Mouse (Mus musculus): ENCODE measurements at regions not wholly inside any gene's neighbourhood (a gene's known extent, or its start where the extent isn't known, plus 50 kb on each side); places are given as distances from the start of the nearest gene placed in this dataset.

- Histone ChIP-seq H3K9me3 (no peaks in the 10 kb centered on the region), H3K27me3 (no peaks in the 10 kb centered on the region), H3K27ac (no peak overlapping the region), H3K4me1 (replicated peaks) (peaks cover 15% of the 10 kb centered on the region), H3K9ac (replicated peaks) (no peak overlapping the region), H3K4me2 (replicated peaks) (no peak overlapping the region), H3K4me3 (replicated peaks) (no peak overlapping the region), H3K36me3 (no peaks in the 10 kb centered on the region)
- 67% methylated on average over 3 of the region's 3 CpGs for WGBS
- ATAC-seq: no peak
Measured at GRCm38 (mm10) chr12:39921481-39921880, 116.3 kb downstream of the Arl4a start.

DNA sequence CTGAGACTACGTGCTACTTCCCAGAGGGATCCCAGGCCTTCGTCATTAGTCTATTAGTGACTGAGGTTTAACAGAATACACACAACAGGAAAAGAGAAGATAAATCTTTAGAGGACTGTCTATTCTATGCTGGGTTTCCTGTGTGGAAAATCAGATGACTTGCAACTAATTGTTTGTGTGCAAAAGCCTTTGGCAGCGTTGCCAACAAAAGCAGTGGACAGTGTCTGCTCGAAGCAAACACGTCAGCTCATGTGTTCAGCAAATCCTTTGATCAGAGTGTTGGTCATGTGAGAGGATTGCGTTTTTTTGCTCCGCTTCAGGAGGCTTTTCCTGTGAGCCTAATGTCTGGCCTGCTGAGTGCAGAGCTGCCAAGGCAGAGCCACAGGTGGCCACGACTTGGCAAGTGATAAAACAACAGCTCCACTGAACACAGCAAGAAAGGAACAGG lies 117.3 kb downstream of the Arl4a start:
- Histone ChIP-seq H3K4me3 (replicated peaks) (no peak overlapping the region), H3K4me1 (replicated peaks) (peaks cover 15% of the 10 kb centered on the region), H3K27ac (no peak overlapping the region), H3K27me3 (no peaks in the 10 kb centered on the region), H3K4me2 (replicated peaks) (peak overlapping the region; percentile 0; the same call in 1 of the 2 replicates), H3K36me3 (no peaks in the 10 kb centered on the region), H3K9me3 (no peaks in the 10 kb centered on the region), H3K9ac (replicated peaks) (no peak overlapping the region)
- WGBS: 3% methylated on average over 8 of the region's 8 CpGs
- peak; percentile 96 for ATAC-seq

DNA sequence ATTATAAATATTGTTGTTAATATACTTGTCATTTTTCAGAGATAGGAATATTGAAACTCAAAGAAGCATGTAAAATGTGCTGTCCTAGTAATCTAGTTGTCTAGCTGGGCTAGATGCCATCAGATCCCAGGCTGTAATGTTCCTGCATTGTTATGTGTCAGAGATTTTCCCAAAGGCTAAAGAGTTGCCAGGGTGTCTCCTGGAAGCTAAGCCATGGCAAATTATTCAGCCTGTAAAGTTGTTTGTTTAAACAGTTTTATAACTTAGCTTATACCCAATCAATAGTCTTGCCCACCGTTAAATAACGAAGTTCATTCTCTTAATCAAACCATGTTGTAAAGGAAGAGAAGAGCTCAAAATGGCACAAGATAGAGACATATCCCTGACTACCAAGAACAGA lies 117.9 kb downstream of the Arl4a start:
- ATAC-seq: no peak
- Histone ChIP-seq H3K27ac (no peak overlapping the region), H3K9ac (replicated peaks) (no peak overlapping the region), H3K27me3 (no peaks in the 10 kb centered on the region), H3K4me3 (replicated peaks) (no peak overlapping the region), H3K4me1 (replicated peaks) (peaks cover 15% of the 10 kb centered on the region), H3K4me2 (replicated peaks) (no peak overlapping the region), H3K9me3 (no peaks in the 10 kb centered on the region), H3K36me3 (no peaks in the 10 kb centered on the region)
- WGBS: 78% methylated on average over 2 of the region's 2 CpGs

GRCm38 (mm10) chr12:39888493-39888892 lies 149.3 kb downstream of the Arl4a start:
- no peak overlapping the region for H3K9ac ChIP-seq (replicated peaks)
- no peaks in the 10 kb centered on the region for H3K4me1 ChIP-seq (replicated peaks)
- no peak overlapping the region for H3K4me3 ChIP-seq (replicated peaks)
- no peaks in the 10 kb centered on the region for H3K27me3 ChIP-seq
- no peak for ATAC-seq
- no peaks in the 10 kb centered on the region for H3K9me3 ChIP-seq
- no peaks in the 10 kb centered on the region for H3K36me3 ChIP-seq
- no peak overlapping the region for H3K27ac ChIP-seq
- H3K4me2 ChIP-seq (replicated peaks): no peak overlapping the region
- 36% methylated on average over 5 of the region's 5 CpGs for WGBS

- no peak overlapping the region for H3K9ac ChIP-seq (replicated peaks)
- H3K9me3 ChIP-seq: no peaks in the 10 kb centered on the region
- H3K4me2 ChIP-seq (replicated peaks): no peak overlapping the region
- H3K4me1 ChIP-seq (replicated peaks): no peaks in the 10 kb centered on the region
- no peaks in the 10 kb centered on the region for H3K36me3 ChIP-seq
- no peak overlapping the region for H3K27ac ChIP-seq
- whole genome bisulfite sequencing: 63% methylated on average over 3 of the region's 3 CpGs
- H3K27me3 ChIP-seq: no peaks in the 10 kb centered on the region
- H3K4me3 ChIP-seq (replicated peaks): no peak overlapping the region
- no peak for ATAC-seq
Measured at GRCm38 (mm10) chr12:39885366-39885765, 152.5 kb downstream of the Arl4a start.

GRCm38 (mm10) chr12:39880309-39880708 lies 157.5 kb downstream of the Arl4a start:
- H3K36me3 ChIP-seq: no peaks in the 10 kb centered on the region
- no peak for ATAC-seq
- H3K4me3 ChIP-seq (replicated peaks): no peak overlapping the region
- H3K27ac ChIP-seq: no peak overlapping the region
- H3K4me2 ChIP-seq (replicated peaks): no peak overlapping the region
- no peak overlapping the region for H3K9ac ChIP-seq (replicated peaks)
- no peaks in the 10 kb centered on the region for H3K9me3 ChIP-seq
- H3K27me3 ChIP-seq: no peaks in the 10 kb centered on the region
- no peaks in the 10 kb centered on the region for H3K4me1 ChIP-seq (replicated peaks)
- WGBS: 93% methylated on average over 1 of the region's 1 CpGs

- 94% methylated on average over 6 of the region's 6 CpGs for WGBS
- no peaks in the 10 kb centered on the region for H3K36me3 ChIP-seq
- H3K4me2 ChIP-seq (replicated peaks): no peak overlapping the region
- ATAC-seq: no peak
- no peaks in the 10 kb centered on the region for H3K27me3 ChIP-seq
- H3K4me3 ChIP-seq (replicated peaks): no peak overlapping the region
- H3K9ac ChIP-seq (replicated peaks): no peak overlapping the region
- no peaks in the 10 kb centered on the region for H3K9me3 ChIP-seq
- H3K27ac ChIP-seq: no peak overlapping the region
- H3K4me1 ChIP-seq (replicated peaks): no peaks in the 10 kb centered on the region
Measured at GRCm38 (mm10) chr12:39873917-39874316, 163.9 kb downstream of the Arl4a start.

GRCm38 (mm10) chr12:39861797-39862196 lies 176.0 kb downstream of the Arl4a start:
- no peak overlapping the region for H3K27ac ChIP-seq
- no peaks in the 10 kb centered on the region for H3K36me3 ChIP-seq
- H3K4me2 ChIP-seq (replicated peaks): no peak overlapping the region
- 88% methylated on average over 1 of the region's 1 CpGs for WGBS
- ATAC-seq: no peak
- H3K4me1 ChIP-seq (replicated peaks): no peaks in the 10 kb centered on the region
- no peak overlapping the region for H3K9ac ChIP-seq (replicated peaks)
- no peak overlapping the region for H3K4me3 ChIP-seq (replicated peaks)
- H3K9me3 ChIP-seq: no peaks in the 10 kb centered on the region
- H3K27me3 ChIP-seq: no peaks in the 10 kb centered on the region

DNA sequence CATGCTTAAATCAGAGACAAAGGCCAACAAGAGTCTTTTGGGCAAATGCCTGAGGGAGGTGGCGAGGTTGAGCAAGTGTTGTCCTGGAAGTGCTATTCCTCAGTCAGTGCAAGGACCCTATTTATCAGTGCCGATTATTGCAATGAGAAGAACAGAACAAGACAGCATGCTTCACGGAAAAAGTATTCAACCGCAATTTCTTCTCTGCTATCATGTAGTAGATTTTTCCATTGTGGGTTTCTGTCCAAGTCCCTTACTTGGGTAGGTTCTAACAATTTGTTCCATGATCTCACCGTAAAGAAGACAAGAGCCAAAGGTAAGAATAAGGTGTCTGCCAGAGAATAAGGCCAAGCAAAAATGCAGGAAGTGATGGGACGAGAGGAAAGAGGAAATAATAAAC lies 186.2 kb downstream of the Arl4a start:
- 93% methylated on average over 6 of the region's 6 CpGs for WGBS

GRCm38 (mm10) chr12:39849346-39850058 lies 188.3 kb downstream of the Arl4a start:
- H3K4me3 ChIP-seq (replicated peaks): no peak overlapping the region
- no peak overlapping the region for H3K27ac ChIP-seq
- no peaks in the 10 kb centered on the region for H3K9me3 ChIP-seq
- no peak overlapping the region for H3K4me2 ChIP-seq (replicated peaks)
- H3K27me3 ChIP-seq: no peaks in the 10 kb centered on the region
- no peaks in the 10 kb centered on the region for H3K4me1 ChIP-seq (replicated peaks)
- no peaks in the 10 kb centered on the region for H3K36me3 ChIP-seq
- no peak for ATAC-seq
- WGBS: 71% methylated on average over 3 of the region's 3 CpGs
- H3K9ac ChIP-seq (replicated peaks): no peak overlapping the region

More for the DNA sequence above, 186.2 kb downstream of the Arl4a start:
- H3K36me3 ChIP-seq: no peaks in the 10 kb centered on the region
- H3K27ac ChIP-seq: no peak overlapping the region
- H3K9ac ChIP-seq (replicated peaks): no peak overlapping the region
- H3K4me2 ChIP-seq (replicated peaks): no peak overlapping the region
- no peaks in the 10 kb centered on the region for H3K9me3 ChIP-seq
- ATAC-seq: no peak
- no peak overlapping the region for H3K4me3 ChIP-seq (replicated peaks)
- no peaks in the 10 kb centered on the region for H3K27me3 ChIP-seq
- no peaks in the 10 kb centered on the region for H3K4me1 ChIP-seq (replicated peaks)

DNA sequence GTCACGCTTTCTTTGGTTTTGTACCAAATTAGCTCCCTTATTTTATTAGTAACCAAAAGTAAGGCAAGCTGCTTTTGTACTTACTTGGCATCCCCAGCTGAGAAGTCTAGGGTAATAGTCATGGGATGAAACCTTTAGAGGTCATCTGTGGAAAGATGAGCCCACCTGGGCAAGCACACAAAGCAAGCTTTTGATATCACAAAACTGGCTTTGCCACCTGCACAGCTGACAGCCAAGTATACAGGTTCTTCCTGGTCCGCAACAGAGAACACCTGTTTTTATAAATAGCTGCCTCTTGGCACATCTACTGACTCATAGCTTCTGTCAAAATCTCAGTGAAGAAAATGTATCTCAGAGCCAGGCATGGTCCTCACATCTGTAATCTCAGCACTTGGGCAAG lies 197.2 kb downstream of the Arl4a start:
- no peak overlapping the region for H3K27ac ChIP-seq
- no peak overlapping the region for H3K4me2 ChIP-seq (replicated peaks)
- no peaks in the 10 kb centered on the region; the same call in 1 of the 2 replicates for H3K9me3 ChIP-seq
- no peaks in the 10 kb centered on the region for H3K27me3 ChIP-seq
- ATAC-seq: no peak
- H3K4me1 ChIP-seq (replicated peaks): no peaks in the 10 kb centered on the region
- 97% methylated on average over 2 of the region's 2 CpGs for WGBS
- H3K9ac ChIP-seq (replicated peaks): no peak overlapping the region
- no peaks in the 10 kb centered on the region for H3K36me3 ChIP-seq
- H3K4me3 ChIP-seq (replicated peaks): no peak overlapping the region

GRCm38 (mm10) chr12:39840179-39840578 lies 197.6 kb downstream of the Arl4a start:
- 64% methylated on average over 1 of the region's 1 CpGs for WGBS
- H3K27me3 ChIP-seq: no peaks in the 10 kb centered on the region
- H3K4me3 ChIP-seq (replicated peaks): no peak overlapping the region
- no peaks in the 10 kb centered on the region; the same call in 1 of the 2 replicates for H3K9me3 ChIP-seq
- ATAC-seq: no peak
- H3K36me3 ChIP-seq: no peaks in the 10 kb centered on the region
- H3K4me1 ChIP-seq (replicated peaks): no peaks in the 10 kb centered on the region
- no peak overlapping the region for H3K27ac ChIP-seq
- no peak overlapping the region for H3K4me2 ChIP-seq (replicated peaks)
- no peak overlapping the region for H3K9ac ChIP-seq (replicated peaks)

DNA sequence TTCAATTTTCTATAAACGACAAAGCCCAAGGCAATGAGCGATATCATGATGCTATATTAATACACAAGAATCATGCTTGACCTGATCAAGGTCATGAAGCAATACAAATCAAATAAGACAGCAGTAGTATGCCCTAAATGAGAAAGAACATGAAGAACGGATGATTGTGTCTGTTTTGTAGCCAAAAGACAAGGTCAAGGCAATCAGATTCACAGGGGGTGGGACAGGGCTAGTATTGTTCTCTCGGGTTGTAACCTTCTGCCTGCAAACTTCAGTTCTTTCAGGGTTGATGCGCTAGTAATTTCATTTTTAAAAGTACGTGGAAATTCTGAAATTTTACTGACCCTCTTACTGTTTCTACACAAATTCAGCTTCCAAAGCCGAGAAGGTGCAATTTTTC lies 206.7 kb downstream of the Arl4a start:
- H3K9me3 ChIP-seq: no peaks in the 10 kb centered on the region
- 78% methylated on average over 7 of the region's 7 CpGs for WGBS
- ATAC-seq: no peak
- H3K36me3 ChIP-seq: no peaks in the 10 kb centered on the region
- no peak overlapping the region for H3K4me3 ChIP-seq (replicated peaks)
- H3K4me1 ChIP-seq (replicated peaks): no peaks in the 10 kb centered on the region
- H3K27ac ChIP-seq: no peak overlapping the region
- no peak overlapping the region for H3K4me2 ChIP-seq (replicated peaks)
- no peak overlapping the region for H3K9ac ChIP-seq (replicated peaks)
- no peaks in the 10 kb centered on the region for H3K27me3 ChIP-seq
